Mouse (Mus musculus) embryonic facial prominence, embryonic 15.5 days (tissue): ENCODE results near the gene Cacna1c. TPM values are rescaled to one million over a fixed set of nuclear protein-coding genes. Genes with fewer than 3 reads are reported as not detected.
A peak's percentile ranks its signal among the peaks of the same experiment; 100 is the strongest.

Experiments
- ATAC-seq: fragments of 200-750 bp; cut with Nextera tagmentation; 2 replicates; pipeline ENCODE4 v1.8.0; 2017; ENCODE audit warnings: low read depth, moderate TSS enrichment; ENCODE audit not compliant: insufficient number of reproducible peaks, low FRiP score, low TSS enrichment
- H3K27ac ChIP-seq: fragments of 300-500 bp; sonication (generic); replicated peaks from 2 replicates; pipeline ENCODE4 v1.5.1; 2015; ENCODE audit warnings: mild to moderate bottlenecking, inconsistent platforms
- H3K27me3 ChIP-seq: fragments of 300-500 bp; sonication (generic); 2 replicates; pipeline ENCODE4 v1.6.1; 2015; ENCODE audit warnings: inconsistent platforms
- H3K36me3 ChIP-seq: fragments of 300-500 bp; sonication (generic); 2 replicates; pipeline ENCODE4 v1.6.1; 2015; ENCODE audit warnings: mild to moderate bottlenecking, inconsistent platforms
- H3K4me1 ChIP-seq: fragments of 300-500 bp; sonication (generic); 2 replicates; pipeline ENCODE4 v1.6.1; 2015; ENCODE audit warnings: inconsistent platforms
- H3K4me2 ChIP-seq: fragments of 300-500 bp; sonication (generic); replicated peaks from 2 replicates; pipeline ENCODE4 v1.6.1; 2015; ENCODE audit warnings: mild to moderate bottlenecking, inconsistent platforms
- H3K4me3 ChIP-seq: fragments of 300-500 bp; sonication (generic); replicated peaks from 2 replicates; pipeline ENCODE4 v1.5.1; 2015; ENCODE audit warnings: mild to moderate bottlenecking, inconsistent platforms
- H3K9ac ChIP-seq: fragments of 300-500 bp; sonication (generic); 2 replicates; pipeline ENCODE4 v1.6.1; 2015; ENCODE audit warnings: inconsistent platforms
- H3K9me3 ChIP-seq: fragments of 300-500 bp; sonication (generic); replicated peaks from 2 replicates; pipeline ENCODE4 v1.6.1; 2016; ENCODE audit warnings: inconsistent platforms
- WGBS: fragments of 180-500 bp; shearing (Covaris S2); methylation state at CpG from one replicate; pipeline ENCODE4 v1.1.7; 2015; 5-methylcytosine and 5-hydroxymethylcytosine counted together
- polyA plus RNA-seq: library from polyadenylated mRNA; unstranded; fragments of >200 nt; fragmentation: Nextera tagmentation; extraction: Ambion mirVana; gene quantifications from 2 replicates; pipeline ENCODE4 v1.2.1, GENCODE M21; 2015

The Cacna1c gene
- polyA plus RNA-seq, 1 experiment from 2014 or later = 5.0 TPM

GRCm38 (mm10) chr6:118848640-118849039 is 347.6 kb downstream of the Cacna1c start:
- Histone ChIP-seq H3K9me3 (no peaks in the 10 kb centered on the region), H3K4me1 (peaks cover 7% of the 10 kb centered on the region), H3K4me3 (no peak overlapping the region), H3K27ac (no peak overlapping the region), H3K4me2 (no peak overlapping the region), H3K27me3 (no peaks in the 10 kb centered on the region), H3K9ac (no peak overlapping the region), H3K36me3 (no peaks in the 10 kb centered on the region)
- ATAC-seq = no peak
- 80% methylated on average over 2 of the region's 2 CpGs for WGBS

- H3K4me1 ChIP-seq = peaks cover 7% of the 10 kb centered on the region
- H3K4me2 ChIP-seq = no peak overlapping the region
- no peak for ATAC-seq
- WGBS = 84% methylated on average over 13 of the region's 13 CpGs
- no peak overlapping the region for H3K27ac ChIP-seq
- no peaks in the 10 kb centered on the region for H3K9me3 ChIP-seq
- H3K9ac ChIP-seq = no peak overlapping the region
- no peaks in the 10 kb centered on the region for H3K27me3 ChIP-seq
- no peaks in the 10 kb centered on the region for H3K36me3 ChIP-seq
- no peak overlapping the region for H3K4me3 ChIP-seq
These were observed 348.5 kb downstream of the Cacna1c start for GRCm38 (mm10) chr6:118847751-118848150.

- ATAC-seq = peak; percentile 30; the same call in 1 of the 2 replicates
- Histone ChIP-seq H3K27ac (no peak overlapping the region), H3K36me3 (no peaks in the 10 kb centered on the region), H3K9me3 (no peaks in the 10 kb centered on the region), H3K4me2 (no peak overlapping the region), H3K9ac (no peak overlapping the region), H3K4me1 (peaks cover 7% of the 10 kb centered on the region), H3K27me3 (no peaks in the 10 kb centered on the region), H3K4me3 (no peak overlapping the region)
- 22% methylated on average over 2 of the region's 2 CpGs for WGBS
These were observed 350.4 kb downstream of the Cacna1c start for GRCm38 (mm10) chr6:118845829-118846228.

- Histone ChIP-seq H3K27ac (no peak overlapping the region), H3K9ac (no peak overlapping the region)
- 83% methylated on average over 6 of the region's 6 CpGs for WGBS
These were observed 351.0 kb downstream of the Cacna1c start for GRCm38 (mm10) chr6:118845180-118845579.

GRCm38 (mm10) chr6:118843566-118843965 is 352.7 kb downstream of the Cacna1c start:
- H3K27ac ChIP-seq = no peak overlapping the region
- no peaks in the 10 kb centered on the region for H3K27me3 ChIP-seq
- no peak overlapping the region for H3K4me3 ChIP-seq
- WGBS = 78% methylated on average over 8 of the region's 8 CpGs
- peaks cover 7% of the 10 kb centered on the region for H3K4me1 ChIP-seq
- no peak for ATAC-seq
- H3K36me3 ChIP-seq = no peaks in the 10 kb centered on the region
- H3K9ac ChIP-seq = no peak overlapping the region
- H3K4me2 ChIP-seq = no peak overlapping the region
- H3K9me3 ChIP-seq = no peaks in the 10 kb centered on the region

More at GRCm38 (mm10) chr6:118845180-118845579, 351.0 kb downstream of the Cacna1c start:
- Histone ChIP-seq H3K36me3 (no peaks in the 10 kb centered on the region), H3K4me2 (no peak overlapping the region), H3K4me1 (peaks cover 7% of the 10 kb centered on the region), H3K9me3 (no peaks in the 10 kb centered on the region), H3K27me3 (no peaks in the 10 kb centered on the region), H3K4me3 (no peak overlapping the region)
- no peak for ATAC-seq

GRCm38 (mm10) chr6:118841892-118842291 is 354.3 kb downstream of the Cacna1c start:
- Histone ChIP-seq H3K4me1 (peaks cover 12% of the 10 kb centered on the region), H3K4me3 (no peak overlapping the region), H3K36me3 (no peaks in the 10 kb centered on the region), H3K27me3 (no peaks in the 10 kb centered on the region; the same call in 1 of the 2 replicates), H3K4me2 (no peak overlapping the region), H3K9me3 (no peaks in the 10 kb centered on the region), H3K27ac (no peak overlapping the region), H3K9ac (no peak overlapping the region)
- 84% methylated on average over 2 of the region's 2 CpGs for WGBS
- ATAC-seq = no peak

- peak; percentile 65; the same call in 1 of the 2 replicates for ATAC-seq
- H3K27me3 ChIP-seq = no peaks in the 10 kb centered on the region; the same call in 1 of the 2 replicates
- H3K36me3 ChIP-seq = no peaks in the 10 kb centered on the region
- no peak overlapping the region for H3K9ac ChIP-seq
- no peak overlapping the region for H3K4me2 ChIP-seq
- no peaks in the 10 kb centered on the region for H3K9me3 ChIP-seq
- H3K4me1 ChIP-seq = peaks cover 9% of the 10 kb centered on the region
- H3K27ac ChIP-seq = no peak overlapping the region
- 60% methylated on average over 14 of the region's 14 CpGs for WGBS
- H3K4me3 ChIP-seq = no peak overlapping the region
These were observed 357.0 kb downstream of the Cacna1c start for GRCm38 (mm10) chr6:118838919-118839915.

GRCm38 (mm10) chr6:118836693-118837092 is 359.5 kb downstream of the Cacna1c start:
- H3K9me3 ChIP-seq = no peaks in the 10 kb centered on the region
- no peaks in the 10 kb centered on the region for H3K36me3 ChIP-seq
- 35% methylated on average over 7 of the region's 7 CpGs for WGBS
- H3K27ac ChIP-seq = no peak overlapping the region
- H3K4me1 ChIP-seq = peaks cover 12% of the 10 kb centered on the region
- ATAC-seq = no peak
- no peak overlapping the region for H3K9ac ChIP-seq
- no peak overlapping the region for H3K4me3 ChIP-seq
- no peak overlapping the region for H3K4me2 ChIP-seq
- no peaks in the 10 kb centered on the region; the same call in 1 of the 2 replicates for H3K27me3 ChIP-seq

GRCm38 (mm10) chr6:118834046-118834445 is 362.2 kb downstream of the Cacna1c start:
- 57% methylated on average over 8 of the region's 8 CpGs for WGBS

GRCm38 (mm10) chr6:118833049-118833448 is 363.2 kb downstream of the Cacna1c start:
- no peaks in the 10 kb centered on the region for H3K9me3 ChIP-seq
- ATAC-seq = no peak

More at GRCm38 (mm10) chr6:118834046-118834445, 362.2 kb downstream of the Cacna1c start:
- ATAC-seq = no peak
- Histone ChIP-seq H3K4me2 (no peak overlapping the region), H3K9me3 (no peaks in the 10 kb centered on the region), H3K27me3 (no peaks in the 10 kb centered on the region; the same call in 1 of the 2 replicates), H3K36me3 (no peaks in the 10 kb centered on the region), H3K9ac (no peak overlapping the region), H3K4me1 (peaks cover 12% of the 10 kb centered on the region), H3K4me3 (no peak overlapping the region), H3K27ac (no peak overlapping the region)

GRCm38 (mm10) chr6:118832616-118833015 is 363.6 kb downstream of the Cacna1c start:
- ATAC-seq = no peak
- Histone ChIP-seq H3K27me3 (no peaks in the 10 kb centered on the region), H3K4me1 (peaks cover 14% of the 10 kb centered on the region), H3K9me3 (no peaks in the 10 kb centered on the region), H3K36me3 (no peaks in the 10 kb centered on the region), H3K27ac (no peak overlapping the region), H3K9ac (no peak overlapping the region), H3K4me2 (no peak overlapping the region), H3K4me3 (no peak overlapping the region)
- 80% methylated on average over 1 of the region's 2 CpGs for WGBS

More at GRCm38 (mm10) chr6:118833049-118833448, 363.2 kb downstream of the Cacna1c start:
- H3K27me3 ChIP-seq = no peaks in the 10 kb centered on the region
- H3K4me3 ChIP-seq = no peak overlapping the region
- H3K4me1 ChIP-seq = peaks cover 10% of the 10 kb centered on the region
- H3K36me3 ChIP-seq = no peaks in the 10 kb centered on the region
- WGBS = 91% methylated on average over 7 of the region's 7 CpGs
- no peak overlapping the region for H3K9ac ChIP-seq
- H3K4me2 ChIP-seq = no peak overlapping the region
- no peak overlapping the region for H3K27ac ChIP-seq
